Mouse (Mus musculus): ENCODE measurements around the gene Nectin4.

The Nectin4 gene

DNA sequence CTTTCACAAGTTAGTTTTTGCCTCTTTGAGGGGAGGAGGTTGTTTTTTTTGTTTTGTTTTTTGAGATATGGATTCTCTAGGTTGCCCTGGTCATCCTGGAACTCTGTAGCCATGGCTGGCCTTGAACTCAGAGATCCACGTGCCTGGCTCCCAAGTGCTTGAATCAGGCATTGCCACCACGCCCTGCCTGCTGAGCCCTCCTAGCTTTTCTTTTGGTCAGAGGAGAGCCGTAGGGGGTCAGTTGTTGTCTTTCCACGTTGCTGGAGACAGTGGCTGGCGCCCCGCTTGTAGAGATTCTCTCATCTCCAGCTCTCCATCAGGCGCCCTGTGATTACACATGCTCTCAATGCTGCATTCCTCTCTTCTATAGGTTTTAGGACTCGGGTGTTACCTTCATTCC is 43.7 kb downstream of the Nectin4 start:
- DNase-seq: no peak

DNA sequence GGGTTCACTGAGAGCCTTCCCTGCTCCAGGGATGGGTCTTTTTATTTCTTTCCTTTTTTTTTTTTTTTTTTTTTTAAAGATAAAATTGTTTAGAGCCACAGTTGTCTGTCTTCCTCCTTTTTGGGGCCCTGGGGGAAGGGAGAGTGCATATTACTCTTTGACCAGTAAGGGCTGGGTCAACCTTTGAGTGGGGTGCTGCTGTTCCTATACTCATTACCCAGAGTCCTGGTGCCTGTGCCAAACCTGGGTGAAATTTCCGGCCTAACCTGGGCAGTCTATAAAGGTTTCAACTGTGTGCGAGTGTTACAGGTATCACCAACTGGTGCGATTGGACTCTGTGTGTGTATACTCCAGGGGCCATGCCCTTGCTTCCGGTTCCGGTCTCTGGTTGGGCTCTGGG is 48.8 kb downstream of the Nectin4 start, which contains the start of gene Tstd1:
Gene Tstd1, plus strand, starts transcription at position 213 of the 400 bp plus-strand sequence.
- DNase-seq: no peak

DNA sequence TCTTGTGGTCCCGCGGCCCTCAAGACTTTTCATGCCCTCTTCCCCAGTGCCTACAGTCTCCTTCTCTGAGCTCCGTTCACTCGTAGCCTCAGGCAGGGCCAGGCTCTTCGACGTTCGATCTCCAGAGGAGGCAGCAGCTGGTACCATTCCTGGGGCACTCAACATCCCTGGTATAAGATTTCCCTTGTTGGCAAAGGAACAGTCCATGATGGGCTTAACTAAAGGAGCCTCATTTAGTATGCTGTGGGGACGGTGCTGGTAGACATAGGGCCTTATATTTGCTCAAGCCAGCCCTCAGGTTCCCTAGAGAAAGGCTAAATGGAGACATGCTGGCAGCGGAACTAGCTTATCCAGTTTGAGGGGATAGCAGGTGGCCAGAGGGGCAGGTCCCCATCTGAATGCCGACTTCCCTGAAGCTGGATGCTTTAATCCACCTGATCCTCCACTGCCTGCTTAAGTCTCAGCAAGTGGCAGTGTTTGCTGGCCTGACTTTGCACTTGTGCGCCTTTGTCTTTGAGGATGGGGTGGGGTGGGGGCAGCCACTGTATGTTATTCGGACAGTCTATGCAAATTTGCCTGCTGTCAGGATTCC is 49.5 kb downstream of the Nectin4 start:
- no peak for DNase-seq

DNA sequence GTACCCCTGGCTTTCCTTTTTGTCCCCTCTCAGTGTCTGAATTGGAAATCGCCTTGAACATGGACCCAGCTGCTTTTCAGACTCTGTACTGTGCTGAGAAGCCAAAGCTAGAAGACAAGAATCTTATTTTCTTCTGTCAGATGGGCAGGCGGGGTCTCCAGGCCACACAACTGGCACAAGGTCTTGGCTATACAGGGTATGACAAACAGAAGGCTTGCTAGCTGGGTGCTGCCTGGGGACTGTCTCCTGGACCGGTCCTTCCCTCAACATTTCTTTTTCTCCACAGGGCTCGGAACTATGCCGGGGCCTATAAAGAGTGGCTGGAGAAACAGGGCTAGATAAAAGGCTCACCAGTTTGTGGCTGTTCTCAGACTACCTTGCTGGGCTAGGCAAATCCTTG is 50.0 kb downstream of the Nectin4 start:
- DNase-seq: no peak

DNA sequence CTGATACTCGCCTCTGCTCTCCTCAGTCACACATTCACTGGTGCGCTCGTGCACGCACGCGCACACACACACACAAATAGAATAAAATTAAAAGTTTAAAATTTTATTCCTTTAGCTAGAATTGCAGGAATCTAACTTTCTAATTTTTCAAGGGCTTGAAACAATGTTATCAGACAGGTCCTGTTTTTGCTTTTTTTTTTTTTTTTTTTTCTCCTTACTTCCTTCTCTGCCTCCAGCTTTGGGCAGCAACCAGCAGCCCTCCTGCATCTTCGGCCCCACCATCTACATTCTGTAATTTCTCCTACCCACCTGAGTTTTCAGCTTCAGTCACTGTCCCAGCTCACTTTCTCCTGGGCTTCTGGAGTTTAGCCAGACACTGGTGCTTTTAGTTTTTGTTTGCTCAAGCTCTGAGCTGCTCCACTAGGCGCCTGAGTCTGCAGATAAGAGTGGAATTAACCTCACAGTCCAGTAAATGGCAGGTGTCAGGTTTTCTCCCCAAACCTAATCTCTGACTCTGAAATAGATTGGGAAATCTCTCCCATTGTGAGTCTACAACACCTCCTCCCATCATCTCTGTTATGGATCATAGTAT is 52.7 kb downstream of the Nectin4 start:
- no peak for DNase-seq

DNA sequence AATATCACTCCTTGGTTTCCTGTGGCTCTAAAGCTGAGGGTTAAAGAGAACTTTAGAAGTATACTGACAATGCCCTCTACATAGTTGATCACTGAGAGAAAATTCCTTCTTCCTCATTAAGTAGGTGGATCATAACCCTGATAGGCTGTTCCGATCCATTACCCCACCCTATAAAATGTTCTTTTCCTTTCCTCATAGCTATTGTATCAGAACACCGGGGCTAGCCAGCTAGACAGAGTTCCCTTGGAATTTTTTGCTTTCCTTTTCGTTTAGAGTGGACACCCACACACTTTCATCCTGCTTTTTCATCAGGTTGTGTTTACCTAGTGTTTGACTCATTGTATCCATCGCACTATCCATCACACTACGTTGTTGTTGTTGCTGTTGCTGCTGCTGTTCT is 54.7 kb downstream of the Nectin4 start:
- DNase-seq: no peak

DNA sequence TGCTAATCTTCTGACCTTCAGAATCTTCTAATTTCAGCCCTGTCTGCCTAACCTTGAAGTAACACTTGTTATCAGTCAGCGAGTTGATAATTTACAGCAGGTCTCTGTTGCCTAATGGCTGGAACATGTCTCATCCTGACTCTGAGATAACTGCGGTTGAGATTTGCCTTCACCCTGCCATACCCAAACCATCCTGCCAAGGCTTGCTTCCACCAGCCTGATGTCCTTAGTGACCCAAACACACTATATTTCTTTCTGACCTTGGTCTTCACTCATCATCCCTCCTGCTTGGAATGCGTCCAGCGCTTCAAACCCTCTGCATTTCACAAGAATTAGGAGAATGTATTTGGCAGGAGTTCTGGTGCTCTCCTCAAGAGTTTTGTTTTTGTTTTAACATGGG is 55.2 kb downstream of the Nectin4 start:
- DNase-seq: no peak

DNA sequence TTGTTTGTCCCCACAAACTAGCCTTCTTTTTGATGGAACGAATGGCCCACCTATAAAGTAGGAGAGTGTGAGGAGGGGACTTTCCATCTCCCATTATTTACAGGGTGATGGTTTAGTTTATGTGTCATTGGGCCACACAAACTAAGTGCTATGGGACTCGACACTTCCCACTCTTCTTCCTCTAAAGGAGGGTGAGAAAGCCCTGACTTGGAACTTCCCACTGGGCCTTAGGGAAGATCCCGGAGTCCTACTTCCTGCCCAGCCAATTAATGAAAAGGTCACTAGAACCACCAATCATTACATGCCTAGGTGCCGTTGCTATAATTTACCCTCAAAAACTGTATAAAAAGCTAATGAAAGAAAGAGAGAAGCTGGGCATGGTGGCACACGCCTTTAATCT is 62.3 kb downstream of the Nectin4 start:
- DNase-seq: no peak

DNA sequence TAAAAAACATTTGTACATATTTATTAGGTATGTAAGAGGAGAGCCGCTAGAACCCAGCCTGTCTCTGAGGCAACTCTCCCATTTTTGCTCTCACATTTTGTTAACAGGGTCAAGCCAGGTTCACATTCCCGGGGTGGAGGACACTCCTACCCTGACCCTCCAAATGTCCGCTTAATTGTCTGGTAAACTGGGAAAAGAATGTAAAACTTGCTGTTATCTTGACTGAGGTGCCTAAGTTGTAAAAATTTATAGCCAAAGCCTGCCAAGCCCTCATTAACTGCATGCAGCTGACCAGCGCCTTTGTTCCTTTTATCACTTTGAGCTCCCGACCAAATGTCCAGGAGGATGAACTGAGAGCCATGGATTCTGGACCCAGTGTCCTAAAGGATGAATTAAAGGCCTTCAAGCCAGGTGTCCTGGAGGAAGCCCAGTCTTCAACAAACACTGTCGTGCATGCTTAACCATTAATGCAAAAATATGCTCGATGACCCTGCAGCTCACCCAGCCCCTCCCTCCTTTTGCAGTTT is 65.5 kb downstream of the Nectin4 start:
- no peak for DNase-seq

DNA sequence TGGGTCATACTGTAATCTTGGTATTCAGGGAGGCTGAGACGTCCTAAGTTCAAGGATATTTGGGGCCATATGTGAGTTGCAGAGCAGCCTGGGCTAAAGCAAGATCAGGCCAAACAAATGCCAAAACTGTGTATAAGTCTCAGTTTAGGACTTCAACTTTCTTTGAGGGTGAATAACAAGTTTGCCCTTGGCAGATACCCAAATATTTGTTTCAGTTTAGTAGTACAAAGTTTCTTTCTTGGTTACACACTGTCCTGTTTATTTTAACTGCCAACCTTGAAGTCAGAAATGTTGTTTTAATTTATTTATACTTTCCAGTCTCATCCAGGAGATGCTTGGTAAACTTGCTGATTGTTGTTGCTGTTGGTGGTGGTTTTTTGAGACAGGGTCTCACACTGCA is 66.1 kb downstream of the Nectin4 start:
- DNase-seq: no peak

DNA sequence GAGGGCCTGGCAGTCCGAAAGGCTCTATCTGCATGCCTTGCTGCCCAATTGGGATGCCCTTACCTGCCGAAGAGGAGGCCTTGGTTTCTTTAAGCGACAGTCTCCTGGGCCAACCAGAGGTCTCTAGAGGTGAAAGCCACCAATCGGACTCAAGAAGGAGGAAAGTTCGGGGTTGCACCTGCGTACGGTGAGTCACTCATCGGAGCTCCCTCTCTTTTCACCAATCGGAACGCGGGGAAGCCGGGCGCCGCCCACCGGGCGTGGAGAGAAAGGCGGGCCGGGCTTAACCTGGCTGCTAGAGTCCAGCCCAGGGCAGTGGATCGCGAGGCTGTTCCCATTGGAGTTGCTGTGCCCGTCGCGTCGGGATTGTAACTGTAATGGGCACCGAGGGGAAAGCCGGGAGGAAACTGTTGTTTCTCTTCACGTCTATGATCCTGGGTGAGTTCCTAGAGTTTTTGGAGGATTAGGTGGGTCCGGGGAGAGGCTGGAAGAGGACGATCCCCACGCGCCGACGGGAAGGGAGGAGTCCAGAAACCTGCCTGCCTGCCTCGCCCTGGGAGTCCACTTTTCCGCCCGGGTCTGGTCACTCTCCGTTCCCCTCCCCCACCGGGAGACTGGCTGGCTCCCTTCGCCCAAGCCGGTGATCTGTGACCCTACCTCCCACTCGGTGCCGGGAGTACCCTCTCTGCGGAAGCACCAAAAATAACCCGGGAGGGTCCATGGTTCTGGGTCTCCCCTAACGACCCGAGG is 67.5 kb downstream of the Nectin4 start, which contains the start of gene F11r:
Gene F11r, plus strand, starts transcription at position 272 of the 750 bp plus-strand sequence.
- peak; percentile 82 for DNase-seq
